Mouse (Mus musculus): ENCODE data around the gene Gm20479.

DNA sequence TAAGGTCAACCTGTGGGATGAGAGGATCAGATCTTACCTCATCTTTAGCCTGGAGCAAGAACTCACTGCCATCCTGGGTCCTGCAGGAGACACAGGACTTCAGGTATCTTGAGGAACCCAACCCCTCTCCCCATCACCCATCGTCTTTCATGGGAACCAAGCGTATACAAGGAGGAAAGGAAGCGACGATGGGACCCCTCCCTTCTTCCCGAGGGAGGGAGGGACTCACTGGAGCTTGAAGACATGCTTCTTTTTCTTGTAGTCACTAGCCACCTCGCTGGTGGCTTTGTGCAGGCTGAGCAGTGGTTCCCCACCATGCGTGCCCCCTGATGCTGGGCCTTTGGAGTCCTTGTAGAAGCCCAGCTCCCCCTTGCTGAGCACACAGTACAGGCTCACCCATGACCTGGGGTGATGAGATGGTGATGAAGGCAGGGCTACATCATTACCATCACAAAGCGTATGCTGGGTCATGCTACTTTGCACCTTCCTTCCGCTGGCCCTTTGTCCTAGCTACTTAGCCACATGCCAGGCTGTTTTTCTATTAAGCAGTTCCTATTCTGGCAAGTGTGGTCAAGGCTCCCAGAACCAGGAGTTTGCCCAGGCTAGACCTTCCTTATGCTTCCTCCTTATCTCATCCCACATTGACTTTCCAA, 2.6 kb upstream of the Gm20479 start:
- TF ChIP-seq CTCF (IDR thresholded peaks at IDR 0.05; ENCODE audit: low read depth) (no peak), EP300 (IDR thresholded peaks at IDR 0.05; ENCODE audit: low read depth) (no peak)

Data from liver, postnatal 0 days (tissue).